Mouse (Mus musculus) heart, embryonic 12.5 days (tissue): ENCODE results near the gene Galnt17. TPM values are rescaled to one million over a fixed set of nuclear protein-coding genes. Genes with fewer than 3 reads are reported as not detected.

Experiments used
- ATAC-seq: fragments of 200-750 bp; cut with Nextera tagmentation; 2 replicates; pipeline ENCODE4 v1.8.0; 2017; ENCODE audit warnings: moderate TSS enrichment, moderate library complexity; ENCODE audit not compliant: insufficient number of reproducible peaks, low FRiP score
- H3K27ac ChIP-seq: fragments of 300-500 bp; sonication (generic); 2 replicates; pipeline ENCODE4 v1.5.1; 2016; ENCODE audit warnings: mild to moderate bottlenecking, moderate library complexity; ENCODE audit not compliant: poor library complexity, severe bottlenecking
- H3K27me3 ChIP-seq: fragments of 300-500 bp; sonication (generic); replicated peaks from 2 replicates; pipeline ENCODE4 v1.6.1; 2016; ENCODE audit warnings: mild to moderate bottlenecking, moderate library complexity
- H3K36me3 ChIP-seq: fragments of 300-500 bp; sonication (generic); 2 replicates; pipeline ENCODE4 v1.6.1; 2016; ENCODE audit warnings: mild to moderate bottlenecking, moderate library complexity
- H3K4me1 ChIP-seq: fragments of 300-500 bp; sonication (generic); replicated peaks from 2 replicates; pipeline ENCODE4 v1.6.1; 2016; ENCODE audit warnings: mild to moderate bottlenecking
- H3K4me2 ChIP-seq: fragments of 300-500 bp; sonication (generic); 2 replicates; pipeline ENCODE4 v1.6.1; 2016; ENCODE audit warnings: mild to moderate bottlenecking, moderate library complexity
- H3K4me3 ChIP-seq: fragments of 300-500 bp; sonication (generic); 2 replicates; pipeline ENCODE4 v1.5.1; 2016; ENCODE audit warnings: mild to moderate bottlenecking
- H3K9ac ChIP-seq: fragments of 300-500 bp; sonication (generic); 2 replicates; pipeline ENCODE4 v1.6.1; 2016; ENCODE audit warnings: mild to moderate bottlenecking, moderate library complexity
- H3K9me3 ChIP-seq: fragments of 300-500 bp; sonication (generic); replicated peaks from 2 replicates; pipeline ENCODE4 v1.6.1; 2016; ENCODE audit warnings: mild to moderate bottlenecking, moderate library complexity
- WGBS: fragments of 180-500 bp; shearing (Covaris S2); methylation state at CpG from one replicate; pipeline ENCODE4 v1.1.7; 2016; 5-methylcytosine and 5-hydroxymethylcytosine counted together
- polyA plus RNA-seq: library from polyadenylated mRNA; unstranded; fragments of >200 nt; fragmentation: Nextera tagmentation; extraction: Ambion mirVana; gene quantifications from 2 replicates; pipeline ENCODE4 v1.2.1, GENCODE M21; 2016

Galnt17 gene
- 0.86 and 1.3 TPM in 2 replicates for polyA plus RNA-seq

- no peaks in the 10 kb centered on the region for H3K36me3 ChIP-seq
- peaks cover 40% of the 10 kb centered on the region for H3K27me3 ChIP-seq
- H3K4me3 ChIP-seq: peak within 1 kb of the TSS; percentile 68
- ATAC-seq: no peak
- H3K9me3 ChIP-seq: no peaks in the 10 kb centered on the region
- WGBS: 35% methylated on average over 3 of the region's 3 CpGs
- H3K4me2 ChIP-seq: peak within 1 kb of the TSS; percentile 99
- H3K27ac ChIP-seq: no peak within 1 kb of the TSS
- H3K9ac ChIP-seq: peak within 1 kb of the TSS; percentile 53
- H3K4me1 ChIP-seq: peaks cover 7% of the 10 kb centered on the region
Measured at GRCm38 (mm10) chr5:131308397-131308796, at the start of gene Galnt17. TSS of gene Galnt17 (minus strand) at chr5:131308497.

- H3K4me2 ChIP-seq: no peak overlapping the region
- H3K4me1 ChIP-seq: no peaks in the 10 kb centered on the region
- no peak overlapping the region for H3K4me3 ChIP-seq
- no peaks in the 10 kb centered on the region for H3K36me3 ChIP-seq
- no peak overlapping the region for H3K27ac ChIP-seq
- no peaks in the 10 kb centered on the region for H3K27me3 ChIP-seq
- 0 out of 2 replicates have a peak, but pooled peaks cover 5% of the 10 kb centered on the region for H3K9me3 ChIP-seq
- no peak overlapping the region for H3K9ac ChIP-seq
- no peak for ATAC-seq
- 83% methylated on average over 8 of the region's 8 CpGs for WGBS
Measured at GRCm38 (mm10) chr5:131334536-131334935, 26.2 kb upstream of the Galnt17 start.

GRCm38 (mm10) chr5:131321286-131321685, 13.0 kb upstream of the Galnt17 start:
- Histone ChIP-seq H3K9me3 (no peaks in the 10 kb centered on the region), H3K27ac (no peak overlapping the region), H3K4me2 (no peak overlapping the region), H3K9ac (no peak overlapping the region), H3K36me3 (no peaks in the 10 kb centered on the region), H3K4me3 (no peak overlapping the region), H3K4me1 (no peaks in the 10 kb centered on the region), H3K27me3 (no peaks in the 10 kb centered on the region)
- no peak for ATAC-seq
- WGBS: 52% methylated on average over 3 of the region's 3 CpGs

- H3K4me2 ChIP-seq: no peak overlapping the region
- no peaks in the 10 kb centered on the region for H3K36me3 ChIP-seq
- 50% methylated on average over 3 of the region's 3 CpGs for WGBS
- no peaks in the 10 kb centered on the region for H3K4me1 ChIP-seq
- no peak overlapping the region for H3K9ac ChIP-seq
- no peaks in the 10 kb centered on the region for H3K9me3 ChIP-seq
- no peak overlapping the region for H3K4me3 ChIP-seq
- no peak overlapping the region for H3K27ac ChIP-seq
- no peak for ATAC-seq
- no peaks in the 10 kb centered on the region for H3K27me3 ChIP-seq
Measured at GRCm38 (mm10) chr5:131319605-131320004, 11.3 kb upstream of the Galnt17 start.

- no peak for ATAC-seq
- Histone ChIP-seq H3K4me3 (no peak overlapping the region), H3K27me3 (no peaks in the 10 kb centered on the region), H3K4me2 (no peak overlapping the region), H3K9ac (no peak overlapping the region), H3K9me3 (no peaks in the 10 kb centered on the region), H3K4me1 (no peaks in the 10 kb centered on the region), H3K27ac (no peak overlapping the region), H3K36me3 (no peaks in the 10 kb centered on the region)
- WGBS: 56% methylated on average over 2 of the region's 2 CpGs
Measured at GRCm38 (mm10) chr5:131319141-131319540, 10.8 kb upstream of the Galnt17 start.

GRCm38 (mm10) chr5:131315016-131315415, 6.7 kb upstream of the Galnt17 start:
- Histone ChIP-seq H3K9me3 (no peaks in the 10 kb centered on the region), H3K9ac (no peak overlapping the region), H3K27me3 (no peaks in the 10 kb centered on the region), H3K36me3 (no peaks in the 10 kb centered on the region), H3K4me3 (no peak overlapping the region), H3K27ac (no peak overlapping the region), H3K4me1 (no peaks in the 10 kb centered on the region), H3K4me2 (no peak overlapping the region)
- no peak for ATAC-seq
- WGBS: 71% methylated on average over 4 of the region's 4 CpGs

- Histone ChIP-seq H3K27me3 (peaks cover 42% of the 10 kb centered on the region), H3K9me3 (no peaks in the 10 kb centered on the region), H3K27ac (no peak overlapping the region), H3K4me3 (peak overlapping the region; percentile 68), H3K4me2 (peak overlapping the region; percentile 99), H3K9ac (peak overlapping the region; percentile 53), H3K36me3 (no peaks in the 10 kb centered on the region), H3K4me1 (peaks cover 7% of the 10 kb centered on the region)
- ATAC-seq: peak; percentile 84
- WGBS: under 1% methylated on average over 36 of the region's 36 CpGs
Measured at GRCm38 (mm10) chr5:131307656-131308151, 593 bp downstream of the Galnt17 start.

GRCm38 (mm10) chr5:131306908-131307655, 1.2 kb downstream of the Galnt17 start:
- Histone ChIP-seq H3K4me2 (peak overlapping the region; percentile 99), H3K9ac (peak overlapping the region; percentile 53), H3K27me3 (peaks cover 48% of the 10 kb centered on the region), H3K4me3 (peak overlapping the region; percentile 68), H3K9me3 (no peaks in the 10 kb centered on the region), H3K36me3 (no peaks in the 10 kb centered on the region), H3K4me1 (peaks cover 7% of the 10 kb centered on the region), H3K27ac (no peak overlapping the region)
- peak; percentile 68 for ATAC-seq
- WGBS: under 1% methylated on average over 64 of the region's 64 CpGs

GRCm38 (mm10) chr5:131306321-131306907, 1.9 kb downstream of the Galnt17 start:
- Histone ChIP-seq H3K4me1 (peaks cover 7% of the 10 kb centered on the region), H3K27me3 (peaks cover 54% of the 10 kb centered on the region), H3K27ac (no peak overlapping the region), H3K36me3 (no peaks in the 10 kb centered on the region), H3K9ac (peak overlapping the region; percentile 53), H3K9me3 (no peaks in the 10 kb centered on the region), H3K4me2 (peak overlapping the region; percentile 99), H3K4me3 (peak overlapping the region; percentile 68)
- ATAC-seq: no peak
- WGBS: 2% methylated on average over 39 of the region's 39 CpGs

GRCm38 (mm10) chr5:131305223-131305622, 3.1 kb downstream of the Galnt17 start:
- no peak overlapping the region for H3K4me3 ChIP-seq
- no peak overlapping the region for H3K27ac ChIP-seq
- H3K27me3 ChIP-seq: peaks cover 54% of the 10 kb centered on the region
- peaks cover 7% of the 10 kb centered on the region for H3K4me1 ChIP-seq
- H3K36me3 ChIP-seq: no peaks in the 10 kb centered on the region
- no peaks in the 10 kb centered on the region for H3K9me3 ChIP-seq
- 61% methylated on average over 5 of the region's 5 CpGs for WGBS
- H3K9ac ChIP-seq: no peak overlapping the region
- no peak overlapping the region for H3K4me2 ChIP-seq
- ATAC-seq: no peak

- H3K4me3 ChIP-seq: no peak overlapping the region
- peaks cover 44% of the 10 kb centered on the region for H3K27me3 ChIP-seq
- H3K9me3 ChIP-seq: no peaks in the 10 kb centered on the region
- H3K4me1 ChIP-seq: peaks cover 5% of the 10 kb centered on the region
- H3K36me3 ChIP-seq: no peaks in the 10 kb centered on the region
- 74% methylated on average over 3 of the region's 3 CpGs for WGBS
- no peak overlapping the region for H3K4me2 ChIP-seq
- H3K27ac ChIP-seq: no peak overlapping the region
- H3K9ac ChIP-seq: no peak overlapping the region
- no peak for ATAC-seq
Measured at GRCm38 (mm10) chr5:131301526-131301925, 6.8 kb downstream of the Galnt17 start.
